Mouse (Mus musculus) T-helper 17 cell (primary cell): ENCODE data around the gene Ptprs.

Experiments used
- in situ Hi-C, 2 experiments: fragments of 300-600 bp; cut with MboI, MseI; formaldehyde crosslinking; loops; 1 replicate in 1 of 2; 2 replicates in 1 of 2; pipeline ENCODE4 v1.15.1; 2025; ENCODE audit warnings: high pct_unique_total_duplicates in 2 of 2

Ptprs gene

DNA sequence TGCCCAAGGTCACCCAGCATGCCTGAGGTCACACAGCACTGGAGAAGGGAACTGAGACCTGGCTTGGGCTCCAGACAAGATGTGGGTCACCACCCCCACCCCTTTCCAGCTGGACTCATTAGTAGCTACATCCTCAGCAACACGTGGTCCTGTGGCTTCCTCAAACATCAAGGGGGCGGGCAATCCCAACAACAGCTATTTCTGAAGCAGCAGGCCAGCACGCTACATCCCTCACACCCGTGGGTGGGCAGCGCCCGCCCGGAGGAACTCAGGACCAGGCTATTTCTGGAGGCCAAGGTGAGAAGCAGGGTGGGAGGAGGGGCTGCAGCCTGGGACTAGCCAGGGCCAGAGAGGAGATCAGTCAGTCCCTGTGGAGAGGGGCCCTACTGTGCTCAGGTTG lies 7.4 kb downstream of the Ptprs start:
- in situ Hi-C loops: loop anchor here in 1 of 2 experiments (10.0 to 25.0 kb wide), 2 partner anchors 754 to 818 kb away; partner anchors contain the start of genes Pot1b and Vav1

DNA sequence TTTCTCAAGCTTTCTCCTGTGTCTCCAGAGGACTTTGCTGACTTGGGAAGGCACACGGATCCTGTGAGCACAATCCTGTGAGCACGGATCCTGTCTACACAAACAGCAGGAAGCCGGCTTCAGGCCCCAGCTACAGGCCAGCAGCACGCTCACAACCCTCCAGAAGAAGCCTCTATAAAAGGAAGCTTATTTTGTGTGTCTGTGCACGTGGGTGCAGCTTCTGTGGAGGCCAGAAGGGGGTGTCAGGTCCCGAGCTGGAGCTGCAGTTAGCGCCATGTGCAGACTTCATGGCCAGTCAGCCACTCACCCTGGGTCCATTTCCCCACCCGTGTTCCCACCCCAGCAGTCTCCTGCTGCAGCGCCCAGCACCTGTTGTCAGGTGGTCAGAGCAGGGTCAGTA lies 7.9 kb downstream of the Ptprs start:
- in situ Hi-C loops: loop anchor here in 1 of 2 experiments (10.0 to 25.0 kb wide), 2 partner anchors 754 to 819 kb away; partner anchors contain the start of genes Pot1b and Vav1

DNA sequence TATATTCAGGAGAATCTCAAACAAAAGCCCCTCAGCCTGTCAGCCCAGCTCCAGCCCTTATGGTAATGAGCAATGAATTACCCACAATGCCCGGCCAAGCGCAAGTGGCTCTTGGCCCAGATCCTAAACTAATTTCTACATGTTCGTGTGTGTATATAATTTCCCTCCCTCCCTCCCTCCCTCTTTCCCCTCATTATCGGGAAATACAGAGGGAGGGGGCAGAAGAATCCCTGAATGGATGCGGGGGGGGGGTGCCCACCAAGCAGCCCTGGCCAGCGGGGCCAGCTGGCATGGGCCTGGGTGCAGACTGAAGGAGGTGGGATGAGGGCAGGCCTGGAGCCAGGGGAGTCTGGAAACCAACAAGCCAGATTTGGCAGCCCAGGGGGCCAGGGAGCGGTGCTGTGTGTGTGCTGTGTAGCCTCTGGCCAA lies 8.8 kb downstream of the Ptprs start:
- in situ Hi-C loops: loop anchor here in 1 of 2 experiments (10.0 to 25.0 kb wide), 2 partner anchors 753 to 820 kb away; partner anchors contain the start of genes Pot1b and Vav1

DNA sequence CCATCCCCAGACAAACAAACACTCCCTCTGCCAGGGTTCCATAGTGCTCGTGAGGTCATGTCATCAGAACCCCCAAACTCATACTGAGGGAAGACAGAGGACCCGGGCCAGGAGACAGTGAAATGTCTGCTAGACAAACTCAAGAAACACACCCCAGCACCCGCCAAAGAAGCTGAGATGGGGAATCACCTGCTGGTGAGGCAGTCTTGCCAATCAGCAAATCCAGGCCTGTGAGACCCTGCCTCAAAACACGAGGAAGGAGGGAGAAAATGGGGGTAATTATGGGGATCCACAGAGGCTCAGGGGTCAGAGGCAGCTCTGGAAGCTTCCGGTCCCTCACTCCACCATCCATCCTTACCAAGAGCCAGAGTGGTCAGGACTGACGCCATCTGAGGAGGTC lies 9.5 kb downstream of the Ptprs start:
- in situ Hi-C loops: loop anchor here in 1 of 2 experiments (10.0 to 25.0 kb wide), 2 partner anchors 752 to 821 kb away; partner anchors contain the start of genes Pot1b and Vav1

DNA sequence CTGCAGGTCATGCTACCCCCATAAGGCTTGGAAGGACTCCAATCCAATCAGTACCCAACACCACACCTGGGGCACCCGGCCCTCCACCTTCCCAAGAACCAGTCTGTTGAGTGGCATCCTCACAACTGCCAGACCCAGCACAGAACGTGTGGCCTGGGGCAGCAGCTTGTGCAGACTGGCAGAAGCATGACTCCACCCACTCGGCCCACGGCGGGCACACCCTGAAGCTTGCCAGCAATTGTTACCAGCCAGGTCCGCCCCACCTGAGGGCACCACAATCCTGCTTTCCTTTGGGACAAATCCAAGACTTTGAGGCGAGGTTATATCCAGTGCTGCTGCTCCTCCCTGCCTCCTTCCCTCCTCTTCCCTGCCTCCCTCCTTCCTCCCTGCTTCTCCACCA lies 11.5 kb downstream of the Ptprs start:
- in situ Hi-C loops: loop anchor here in 1 of 2 experiments (10.0 to 25.0 kb wide), 2 partner anchors 750 to 822 kb away; partner anchors contain the start of genes Pot1b and Vav1

DNA sequence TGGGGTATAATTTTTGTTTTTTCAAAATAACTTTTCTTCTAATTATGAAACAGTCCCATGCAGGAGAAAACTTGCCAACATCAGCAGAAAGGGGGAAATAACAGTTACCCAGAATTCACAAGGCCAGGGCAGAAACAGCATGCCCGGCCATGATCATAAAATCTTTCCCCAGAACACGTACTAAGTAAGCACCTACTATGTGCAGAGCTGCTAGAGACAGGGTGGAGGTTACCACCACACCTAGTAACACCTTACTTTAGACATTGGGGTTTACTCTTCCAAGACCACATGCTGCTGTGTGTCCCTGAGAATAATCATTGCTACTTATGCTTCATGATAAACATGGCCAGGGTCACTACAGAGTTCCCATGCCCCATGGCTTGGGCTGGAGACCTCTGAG lies 11.9 kb downstream of the Ptprs start:
- in situ Hi-C loops: loop anchor here in 1 of 2 experiments (10.0 to 25.0 kb wide), 2 partner anchors 750 to 823 kb away; partner anchors contain the start of genes Pot1b and Vav1

DNA sequence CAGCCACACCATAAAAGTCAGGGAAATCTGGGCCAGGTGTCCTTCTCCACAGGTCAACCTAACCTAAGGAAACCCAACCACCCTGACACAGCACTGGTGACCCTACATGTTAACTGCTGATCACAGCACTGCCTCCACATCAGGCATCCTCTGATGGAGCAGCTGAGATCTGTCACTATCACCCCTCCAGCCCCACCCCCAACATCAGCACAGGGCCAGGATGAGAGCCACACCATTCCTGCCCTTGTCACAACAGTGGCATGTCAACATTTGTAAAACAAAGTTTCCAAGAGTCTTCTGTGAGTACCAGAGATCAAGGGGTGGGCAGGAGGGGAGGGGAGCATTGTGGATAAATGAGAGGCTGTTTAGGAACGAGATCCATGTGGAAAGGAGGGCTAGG lies 12.8 kb downstream of the Ptprs start:
- in situ Hi-C loops: loop anchor here in 1 of 2 experiments (10.0 to 25.0 kb wide), 2 partner anchors 749 to 824 kb away; partner anchors contain the start of genes Pot1b and Vav1

DNA sequence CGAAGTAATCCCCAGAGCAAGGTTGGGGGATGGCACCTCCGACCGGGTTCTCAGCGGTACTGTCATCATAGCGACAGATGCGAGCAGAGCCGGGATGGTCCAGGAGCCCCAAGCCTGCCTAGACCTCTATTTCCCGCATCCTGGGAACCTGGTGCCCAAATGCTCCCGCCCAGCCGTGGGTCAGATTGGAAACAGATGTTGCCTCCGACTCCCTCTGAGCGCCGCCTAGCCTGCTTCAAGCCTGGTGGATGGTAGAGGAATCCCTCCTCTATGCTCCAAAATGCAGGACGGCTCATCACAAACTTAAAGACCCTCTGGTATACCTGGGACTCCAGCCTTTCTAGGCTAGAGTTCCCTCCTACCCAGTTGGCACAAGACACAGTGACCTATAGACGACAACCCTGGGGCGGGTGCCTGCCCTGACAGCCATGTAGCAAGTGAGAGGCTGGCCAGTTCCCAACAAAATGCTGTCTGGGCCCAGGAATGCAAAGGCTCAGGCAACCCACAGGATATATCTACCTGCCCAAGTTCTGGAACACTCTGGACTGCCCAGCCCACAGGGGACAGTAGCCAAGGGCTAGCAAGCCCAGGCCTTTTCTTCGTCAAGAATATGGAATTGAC lies 13.3 kb downstream of the Ptprs start:
- in situ Hi-C loops: loop anchor here in 1 of 2 experiments (10.0 to 25.0 kb wide), 2 partner anchors 748 to 824 kb away; partner anchors contain the start of genes Pot1b and Vav1

DNA sequence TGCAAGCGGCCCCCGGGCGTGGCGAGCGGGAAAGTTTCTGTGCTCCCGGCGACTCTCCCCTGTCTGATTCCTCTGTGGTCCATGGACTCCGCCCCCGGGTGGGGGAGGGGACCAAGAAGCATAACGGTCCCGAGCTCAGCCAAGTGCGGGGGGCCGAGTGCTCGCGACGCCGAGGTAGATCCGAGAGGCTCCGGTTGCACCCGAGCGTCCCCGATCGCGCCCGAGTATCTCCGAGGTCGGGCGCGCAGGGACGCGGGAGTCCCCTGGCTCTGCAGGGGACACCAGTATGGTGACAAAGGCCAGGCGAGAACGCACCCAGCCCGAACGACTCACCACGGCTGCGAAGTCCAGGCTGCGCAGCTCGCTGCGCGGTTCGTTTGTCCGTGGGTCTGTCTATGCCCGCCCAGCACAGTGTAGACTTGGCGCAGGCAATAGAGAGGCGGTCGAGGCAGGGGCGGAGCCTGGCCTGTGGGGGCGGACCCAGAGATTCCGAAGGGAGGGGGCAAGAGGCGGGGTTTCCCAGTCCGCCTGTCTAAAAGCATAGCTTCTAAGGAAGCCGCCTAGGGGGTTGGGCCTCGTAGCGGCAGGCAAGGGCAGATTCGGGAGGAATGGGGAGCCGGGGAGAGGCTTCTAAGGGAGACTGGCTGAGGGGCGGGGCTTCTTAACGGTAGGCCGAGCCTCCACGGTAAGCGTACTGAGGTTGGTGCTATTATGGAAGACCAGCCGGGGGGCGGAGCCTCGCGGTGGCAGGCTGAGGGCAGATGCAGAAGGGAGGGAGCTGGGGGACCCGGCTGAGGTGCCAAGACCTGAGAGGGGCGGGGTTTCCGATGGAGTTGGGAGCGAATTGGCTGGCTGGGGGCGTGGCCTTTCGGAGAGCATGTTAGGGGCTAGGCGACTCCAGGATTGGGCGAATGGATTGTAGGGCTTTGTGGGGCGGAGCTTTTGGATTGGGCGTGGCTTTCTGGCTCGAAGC lies 14.2 kb downstream of the Ptprs start:
- in situ Hi-C loops: loop anchor here in 1 of 2 experiments (10.0 to 25.0 kb wide), 2 partner anchors 747 to 825 kb away; partner anchors contain the start of genes Pot1b and Vav1

DNA sequence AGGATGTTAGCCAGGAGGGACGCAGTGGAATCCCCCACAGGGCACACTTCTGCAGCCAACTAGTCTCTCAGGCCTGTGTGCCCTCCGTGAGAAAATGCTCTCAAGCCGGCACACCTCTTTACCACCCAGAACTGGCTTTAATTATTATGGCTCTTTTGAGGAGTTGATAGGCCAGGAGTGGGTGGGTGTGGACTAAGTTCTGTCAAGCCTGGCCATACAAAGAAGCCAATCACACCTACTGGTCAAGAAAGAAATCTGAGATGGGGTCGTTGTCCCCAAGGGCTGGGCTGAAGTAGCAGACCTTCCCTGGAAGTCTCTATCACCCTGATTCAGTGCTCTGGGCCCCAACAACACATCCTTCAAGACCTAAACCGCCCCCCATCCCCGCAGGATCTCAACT lies 15.4 kb downstream of the Ptprs start:
- in situ Hi-C loops: loop anchor here in 1 of 2 experiments (10.0 to 25.0 kb wide), 2 partner anchors 746 to 826 kb away; partner anchors contain the start of genes Pot1b and Vav1

DNA sequence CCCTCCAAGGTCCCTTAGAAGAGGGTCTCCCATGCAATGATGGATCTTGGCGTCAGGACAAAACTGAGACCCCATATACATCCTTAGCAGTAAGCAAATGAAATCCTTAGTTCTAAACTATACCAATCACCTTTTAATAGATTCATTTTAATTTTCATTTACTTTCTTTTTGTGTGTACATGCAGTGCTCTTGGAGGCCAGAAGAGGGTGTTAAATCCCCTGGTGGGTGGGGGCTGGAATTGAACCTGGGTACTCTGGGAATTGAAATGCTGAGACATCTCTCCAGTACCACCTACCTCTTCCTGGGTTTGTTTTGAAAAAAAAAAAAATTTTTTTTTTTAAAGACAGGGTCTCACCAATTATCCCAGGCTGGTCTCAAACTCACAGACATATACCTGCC lies 18.8 kb downstream of the Ptprs start:
- in situ Hi-C loops: loop anchor here in 1 of 2 experiments (25.0 kb wide), 1 partner anchor 830 kb away; the partner anchor contains the start of gene Vav1

DNA sequence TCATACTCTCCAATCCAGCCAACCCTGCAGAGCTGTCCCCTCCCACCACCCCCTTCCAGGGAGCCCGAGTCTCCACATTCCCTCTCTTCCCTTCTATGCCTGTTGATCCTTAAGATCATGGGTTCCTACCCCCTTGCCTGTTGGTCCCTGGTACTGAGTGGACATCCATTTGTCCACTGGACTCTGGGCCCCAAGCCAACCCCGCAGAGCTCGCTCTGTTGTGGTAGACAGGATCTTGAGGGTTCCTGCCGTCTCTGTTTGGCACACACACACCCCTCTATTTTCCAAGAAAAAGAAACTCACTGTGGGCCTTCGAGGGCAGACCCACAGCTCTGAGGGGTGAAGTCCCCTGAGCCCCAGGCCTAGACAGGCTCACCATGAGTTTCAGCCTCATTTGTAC lies 19.9 kb downstream of the Ptprs start:
- in situ Hi-C loops: loop anchor here in 1 of 2 experiments (25.0 kb wide), 1 partner anchor 831 kb away; the partner anchor contains the start of gene Vav1

DNA sequence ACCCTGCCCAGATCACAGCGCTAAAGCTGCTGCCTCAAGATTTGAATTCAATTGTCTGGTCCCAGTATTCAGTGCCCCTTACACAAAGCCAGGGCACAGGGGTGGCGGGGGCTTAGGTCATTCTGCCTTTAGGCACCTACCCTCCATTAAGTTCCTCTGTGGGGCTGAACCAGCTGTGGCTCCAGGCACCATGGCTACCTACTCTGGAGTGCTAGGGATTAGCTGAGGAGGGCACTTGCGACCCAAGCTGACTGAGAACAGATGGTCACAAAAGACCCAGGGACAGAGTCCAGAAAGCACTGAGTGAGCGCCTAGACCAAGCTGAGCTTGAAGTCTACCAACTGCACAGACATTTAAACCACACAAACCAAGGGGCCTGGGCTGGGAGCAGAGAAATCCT lies 22.6 kb downstream of the Ptprs start:
- in situ Hi-C loops: loop anchor here in 1 of 2 experiments (25.0 kb wide), 1 partner anchor 834 kb away; the partner anchor contains the start of gene Vav1

DNA sequence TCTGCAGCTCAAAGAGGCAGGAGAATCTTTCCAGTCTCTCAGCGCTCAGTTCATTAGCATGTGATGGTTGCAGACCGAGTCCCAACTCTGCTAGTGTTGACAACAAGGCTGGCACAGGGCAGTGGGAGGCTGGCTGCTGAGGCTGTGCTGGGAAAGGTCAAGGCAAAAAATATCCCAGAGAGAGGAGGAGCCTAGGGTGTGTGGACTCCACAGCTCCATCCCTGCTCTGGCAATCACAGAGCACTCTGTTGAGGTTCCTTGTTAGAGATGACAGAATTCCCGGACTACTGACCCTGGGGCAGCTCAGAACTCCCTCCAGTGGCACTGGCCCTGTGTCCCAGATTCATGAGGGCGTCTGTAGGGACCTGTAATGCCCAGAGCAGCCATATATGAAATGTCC lies 23.0 kb downstream of the Ptprs start:
- in situ Hi-C loops: loop anchor here in 1 of 2 experiments (25.0 kb wide), 1 partner anchor 834 kb away; the partner anchor contains the start of gene Vav1

DNA sequence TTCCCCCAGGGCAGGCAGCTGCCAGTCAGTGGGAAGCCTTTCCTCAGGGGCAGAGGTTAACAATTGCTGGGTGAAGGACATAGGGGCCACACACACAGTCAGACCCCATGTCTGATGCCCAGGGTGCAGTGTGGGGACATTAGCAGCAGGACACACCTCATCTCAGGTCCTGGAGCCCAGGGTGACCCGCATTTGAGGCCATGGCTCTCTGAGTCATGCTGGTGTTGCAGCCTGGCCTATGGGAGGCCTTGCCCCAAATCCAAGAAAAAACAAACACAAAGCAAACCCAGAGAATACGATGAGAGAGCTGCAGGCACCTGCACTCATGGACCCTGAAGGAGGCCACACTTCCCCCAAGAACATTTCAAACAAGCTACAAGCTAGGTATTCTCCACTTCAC lies 28.6 kb downstream of the Ptprs start:
- in situ Hi-C loops: no loop called here

DNA sequence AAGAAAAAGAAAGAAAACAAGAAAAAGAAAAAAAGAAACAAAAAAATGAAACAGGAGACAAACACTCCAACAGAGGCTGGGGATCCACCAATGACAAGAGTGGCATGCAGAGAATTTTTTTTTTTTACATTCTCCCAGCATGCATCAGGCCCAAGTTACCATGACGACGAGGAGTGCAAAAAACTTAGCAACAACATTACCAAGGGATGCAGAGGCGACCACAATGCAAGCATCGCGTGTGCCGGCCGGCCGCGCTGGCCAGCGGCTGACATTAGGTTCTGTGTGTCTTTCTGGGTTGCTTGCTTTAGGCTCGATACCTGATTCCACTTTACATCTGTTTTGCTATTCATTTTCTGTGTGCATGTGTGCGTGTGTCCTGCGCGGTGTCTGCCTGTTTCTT lies 30.9 kb downstream of the Ptprs start:
- in situ Hi-C loops: no loop called here

DNA sequence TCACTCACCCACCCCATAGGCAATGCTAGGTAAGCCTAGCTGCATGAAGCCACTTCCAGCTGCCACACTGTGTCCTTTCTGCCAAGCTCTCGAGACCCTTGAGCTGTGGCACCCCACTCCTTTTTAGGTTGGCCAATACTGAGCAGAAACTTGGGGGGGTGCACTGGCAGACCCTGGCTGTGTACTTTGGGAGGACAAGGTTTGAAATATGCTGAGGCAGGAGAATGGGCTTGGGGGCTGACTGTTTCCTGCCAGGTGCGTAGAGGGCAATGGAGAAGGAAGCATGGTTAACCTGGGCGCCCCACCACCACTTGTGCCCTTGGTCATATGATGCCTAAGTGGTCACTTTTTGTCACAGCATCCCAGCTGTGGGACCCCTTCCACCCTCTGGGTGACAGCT lies 31.5 kb downstream of the Ptprs start:
- in situ Hi-C loops: no loop called here

DNA sequence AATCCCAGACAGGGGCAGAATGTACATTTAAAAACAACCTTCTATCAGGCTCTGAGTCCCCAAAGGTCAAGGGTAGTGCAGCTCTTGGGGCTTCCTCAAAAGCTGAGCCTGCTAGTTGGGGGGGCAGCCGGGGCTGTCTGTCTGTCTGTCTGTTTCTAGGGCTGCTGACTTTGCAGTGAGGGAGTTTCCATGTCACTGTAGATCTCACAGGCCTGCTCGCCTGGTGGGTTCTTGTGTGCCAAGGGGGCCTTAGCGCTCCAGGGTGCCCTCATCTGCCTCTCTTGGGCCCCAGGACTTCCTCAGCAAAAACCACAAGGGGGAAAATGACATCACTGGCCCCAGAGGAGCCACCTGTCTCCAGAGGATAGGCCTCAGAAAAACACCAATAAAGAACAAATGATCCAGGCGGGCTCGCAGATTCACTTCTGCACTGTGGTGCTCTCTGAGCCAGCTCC lies 32.9 kb downstream of the Ptprs start:
- in situ Hi-C loops: no loop called here

DNA sequence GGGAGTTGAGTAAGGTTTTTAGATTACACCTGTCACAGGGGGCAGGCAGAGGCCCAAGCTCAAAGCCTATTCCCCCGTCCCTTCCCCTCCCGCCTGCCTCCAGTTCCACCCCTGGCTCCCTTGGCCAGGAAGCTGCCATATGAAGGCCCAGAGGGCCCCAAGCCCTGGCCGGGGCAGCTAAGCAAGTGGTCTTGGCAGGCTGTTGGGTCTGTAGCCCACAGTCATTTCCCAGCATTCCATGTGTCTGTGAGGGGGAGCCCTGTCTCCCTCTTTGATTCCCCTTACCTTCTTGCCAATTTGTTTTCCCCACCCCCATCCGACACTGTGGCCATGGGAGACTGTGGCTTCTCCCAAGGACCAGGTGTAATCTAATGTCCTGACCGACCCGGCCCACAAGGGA lies 34.0 kb downstream of the Ptprs start:
- in situ Hi-C loops: no loop called here

DNA sequence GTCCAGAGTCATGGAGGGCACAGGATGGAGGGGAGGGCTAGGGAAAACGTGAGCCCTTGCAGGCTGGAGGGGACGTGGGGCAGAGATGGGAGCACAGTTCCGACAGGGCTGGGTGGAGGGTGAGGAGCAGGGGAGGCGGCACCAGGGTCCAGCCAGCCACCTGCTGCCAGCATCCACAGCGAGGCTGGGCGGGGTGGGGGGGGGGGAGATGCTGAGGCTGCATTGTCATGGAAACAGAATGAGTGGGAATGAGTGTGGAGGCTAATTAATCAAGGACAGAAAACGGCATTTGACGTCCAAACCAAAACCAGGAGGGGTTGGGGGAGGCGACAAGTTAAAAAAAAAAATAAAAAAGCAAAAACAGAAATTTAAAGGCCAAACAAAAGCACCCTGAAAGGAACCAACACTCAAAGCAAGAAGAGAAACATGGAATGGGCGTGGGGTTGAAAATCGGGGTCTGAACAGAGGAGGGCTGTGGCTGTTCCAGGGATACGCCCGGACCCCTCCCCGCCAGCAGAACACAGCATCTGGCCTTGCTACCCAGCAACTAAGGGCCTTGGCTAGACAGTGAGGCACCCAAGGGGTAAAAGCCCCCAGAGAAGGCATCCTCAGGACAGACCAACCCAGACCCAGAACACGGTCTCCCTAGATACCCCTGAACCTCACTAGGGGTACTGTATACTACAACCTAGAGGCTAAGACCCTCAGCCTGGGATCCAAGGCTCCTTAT lies 36.4 kb downstream of the Ptprs start:
- in situ Hi-C loops: no loop called here
